Mouse (Mus musculus) C2C12 (cell line): ENCODE results near the gene Azi2. TPM values are rescaled to one million over a fixed set of nuclear protein-coding genes. Genes with fewer than 3 reads are reported as not detected.

Source experiments
- H3K27me3 ChIP-seq: one replicate; pipeline ENCODE4 v1.6.1; 2011; ENCODE audit not compliant: control insufficient read depth, insufficient read depth, insufficient read length
- H3K36me3 ChIP-seq: one replicate; pipeline ENCODE4 v1.6.1; 2011; ENCODE audit not compliant: control insufficient read depth, insufficient read depth
- H3K4me3 ChIP-seq: one replicate; pipeline ENCODE4 v1.5.1; 2011; ENCODE audit warnings: mild to moderate bottlenecking, control low read depth; ENCODE audit not compliant: poor library complexity, insufficient read depth, severe bottlenecking
- H3K79me2 ChIP-seq: one replicate; pipeline ENCODE4 v1.6.1; 2011; ENCODE audit not compliant: control insufficient read depth, insufficient read depth
- H3K79me3 ChIP-seq: one replicate; pipeline ENCODE4 v1.6.1; 2011; ENCODE audit warnings: low read depth, control low read depth
- H3ac ChIP-seq: one replicate; pipeline ENCODE3; 2011; ENCODE audit warnings: low read depth; ENCODE audit not compliant: control insufficient read depth, insufficient read length
- CEBPB ChIP-seq: IDR thresholded peaks from one replicate; pipeline ENCODE4 v1.6.1; 2011; ENCODE audit warnings: low read depth, mild to moderate bottlenecking, control low read depth, moderate library complexity
- CTCF ChIP-seq: IDR thresholded peaks from one replicate; pipeline ENCODE4 v1.5.1; 2011; ENCODE audit not compliant: control insufficient read depth, insufficient read depth, insufficient read length
- FOSL1 ChIP-seq: IDR thresholded peaks from one replicate; pipeline ENCODE4 v1.8.0; 2011; ENCODE audit warnings: mild to moderate bottlenecking, low read length; ENCODE audit not compliant: poor library complexity, insufficient read depth, severe bottlenecking
- MAX ChIP-seq: IDR thresholded peaks from one replicate; pipeline ENCODE4 v1.6.1; 2011; ENCODE audit warnings: mild to moderate bottlenecking, control low read depth
- MYOD1 ChIP-seq: IDR thresholded peaks from one replicate; pipeline ENCODE4 v1.6.1; 2011; ENCODE audit warnings: low read depth; ENCODE audit not compliant: control insufficient read depth, insufficient read length
- MYOG ChIP-seq: IDR thresholded peaks from one replicate; pipeline ENCODE4 v1.6.1; 2011; ENCODE audit not compliant: control insufficient read depth, insufficient read length; ENCODE audit errors: extremely low read depth
- USF1 ChIP-seq: IDR thresholded peaks from one replicate; pipeline ENCODE4 v1.6.1; 2011; ENCODE audit warnings: low read depth, mild to moderate bottlenecking, control low read depth, moderate library complexity
- polyA plus RNA-seq: library from polyadenylated mRNA; unstranded; fragments of >200 nt; fragmentation: generic; extraction: Trizol; gene quantifications from one replicate; pipeline ENCODE4 v1.2.1, GENCODE M21; 2012; ENCODE audit warnings: missing spikeins

Gene Azi2
- polyA plus RNA-seq, 1 experiment = 14.4 TPM

GRCm38 (mm10) chr9:118041022-118041400 lies 712 bp downstream of the Azi2 start:
- Histone ChIP-seq H3K36me3 (peaks cover 16% of the 10 kb centered on the region), H3ac (peak overlapping the region; percentile 72), H3K79me2 (peaks cover 56% of the 10 kb centered on the region), H3K4me3 (peak overlapping the region; percentile 57), H3K79me3 (peaks cover 39% of the 10 kb centered on the region), H3K27me3 (no peaks in the 10 kb centered on the region)
- no peak for TF ChIP-seq CTCF
- TF ChIP-seq USF1 = no peak
- no peak for TF ChIP-seq MYOD1
- TF ChIP-seq FOSL1 = no peak
- TF ChIP-seq CEBPB = no peak
- no peak for TF ChIP-seq MAX
- no peak for TF ChIP-seq MYOG

GRCm38 (mm10) chr9:118041646-118042045 lies 1.3 kb downstream of the Azi2 start:
- Histone ChIP-seq H3K79me2 (peaks cover 61% of the 10 kb centered on the region), H3K27me3 (no peaks in the 10 kb centered on the region), H3ac (peak overlapping the region; percentile 24), H3K36me3 (peaks cover 16% of the 10 kb centered on the region), H3K4me3 (peak overlapping the region; percentile 57), H3K79me3 (peaks cover 40% of the 10 kb centered on the region)
- no peak for TF ChIP-seq CTCF
- no peak for TF ChIP-seq MAX
- no peak for TF ChIP-seq CEBPB
- no peak for TF ChIP-seq USF1
- no peak for TF ChIP-seq MYOD1
- TF ChIP-seq MYOG = no peak
- no peak for TF ChIP-seq FOSL1

- TF ChIP-seq FOSL1 (no peak), MYOD1 (no peak), USF1 (no peak), CEBPB (no peak), MAX (no peak), MYOG (no peak), CTCF (no peak)
- no peaks in the 10 kb centered on the region for H3K27me3 ChIP-seq
- peaks cover 23% of the 10 kb centered on the region for H3K36me3 ChIP-seq
- no peak overlapping the region for H3K4me3 ChIP-seq
- peaks cover 67% of the 10 kb centered on the region for H3K79me2 ChIP-seq
- no peak overlapping the region for H3ac ChIP-seq
- H3K79me3 ChIP-seq = peaks cover 42% of the 10 kb centered on the region
Measured at GRCm38 (mm10) chr9:118042738-118043137, 2.4 kb downstream of the Azi2 start.

GRCm38 (mm10) chr9:118043581-118043980 lies 3.3 kb downstream of the Azi2 start:
- Histone ChIP-seq H3ac (no peak overlapping the region), H3K4me3 (no peak overlapping the region), H3K79me3 (peaks cover 42% of the 10 kb centered on the region), H3K79me2 (peaks cover 67% of the 10 kb centered on the region), H3K27me3 (no peaks in the 10 kb centered on the region), H3K36me3 (peaks cover 30% of the 10 kb centered on the region)
- TF ChIP-seq USF1 = no peak
- TF ChIP-seq CTCF = no peak
- TF ChIP-seq MYOD1 = no peak
- no peak for TF ChIP-seq MYOG
- TF ChIP-seq FOSL1 = no peak
- no peak for TF ChIP-seq CEBPB
- no peak for TF ChIP-seq MAX

GRCm38 (mm10) chr9:118045011-118045533 lies 4.8 kb downstream of the Azi2 start:
- no peak overlapping the region for H3K4me3 ChIP-seq
- TF ChIP-seq USF1 = no peak
- no peak for TF ChIP-seq CEBPB
- TF ChIP-seq MAX = no peak
- TF ChIP-seq FOSL1 = no peak
- TF ChIP-seq CTCF = no peak
- no peak for TF ChIP-seq MYOG
- H3K79me3 ChIP-seq = peaks cover 42% of the 10 kb centered on the region
- H3ac ChIP-seq = no peak overlapping the region
- H3K79me2 ChIP-seq = peaks cover 67% of the 10 kb centered on the region
- no peaks in the 10 kb centered on the region for H3K27me3 ChIP-seq
- peaks cover 36% of the 10 kb centered on the region for H3K36me3 ChIP-seq

GRCm38 (mm10) chr9:118053286-118053685 lies 13.0 kb downstream of the Azi2 start:
- no peaks in the 10 kb centered on the region for H3K79me2 ChIP-seq
- peaks cover 54% of the 10 kb centered on the region for H3K36me3 ChIP-seq
- TF ChIP-seq MYOG = no peak
- no peak for TF ChIP-seq MYOD1
- TF ChIP-seq CTCF = no peak
- TF ChIP-seq MAX = no peak
- TF ChIP-seq CEBPB = no peak
- TF ChIP-seq USF1 = no peak
- TF ChIP-seq FOSL1 = no peak
- no peak overlapping the region for H3K4me3 ChIP-seq
- no peak overlapping the region for H3ac ChIP-seq
- H3K79me3 ChIP-seq = no peaks in the 10 kb centered on the region
- H3K27me3 ChIP-seq = no peaks in the 10 kb centered on the region
